Comparison of ENCODE assay signal across 13 mouse cellular contexts in genomic region chr4:102495474-102495873, GRCm38 (mm10).
DNase-seq lines count a peak whose midpoint lies in the region; ATAC-seq lines count a peak whose summit lies in the region.
"Had no signal": no experiment of that assay in that cellular context is flagged by ENCODE, and none has a peak within 500 bp of the region (broad histone marks: within the 10 kb centered on the region; RNA-seq: fewer than 3 reads in every experiment).

No protein-coding gene starts in this region.

- ATAC-seq in forebrain, embryonic 16.5 days: no peak
- no peak for ATAC-seq in forebrain, embryonic 11.5 days (replicated peaks; ENCODE audit: low FRiP score)
- ATAC-seq in kidney, embryonic 16.5 days (ENCODE audit: low FRiP score, low TSS enrichment): no peak
- no peak for ATAC-seq in midbrain, embryonic 15.5 days (replicated peaks)
- ATAC-seq: CD4-positive, CD25-positive, alpha-beta regulatory T cell, adult 4 months; liver, embryonic 12.5 days had no signal

- no peak overlapping the region for H3K9ac ChIP-seq in forebrain, embryonic 16.5 days (replicated peaks; ENCODE audit: low read depth, low read length)
- no peak overlapping the region for H3K9ac ChIP-seq in forebrain, embryonic 11.5 days (ENCODE audit: low read length)
- no peak overlapping the region for H3K9ac ChIP-seq in kidney, embryonic 16.5 days (replicated peaks; ENCODE audit: low read length)
- no peak overlapping the region for H3K9ac ChIP-seq in midbrain, embryonic 15.5 days
- H3K9ac ChIP-seq: embryonic facial prominence, embryonic 15.5 days; heart, embryonic 13.5 days; liver, embryonic 12.5 days had no signal

- H3K4me1 ChIP-seq in forebrain, embryonic 16.5 days (replicated peaks; ENCODE audit: control insufficient read depth, insufficient read depth, low read length): peaks cover 24% of the 10 kb centered on the region
- no peaks in the 10 kb centered on the region for H3K4me1 ChIP-seq in forebrain, embryonic 11.5 days (replicated peaks; ENCODE audit: control insufficient read depth, insufficient read depth, low read length)
- no peaks in the 10 kb centered on the region; the same call in 1 of the 2 replicates for H3K4me1 ChIP-seq in kidney, embryonic 16.5 days (ENCODE audit: insufficient read depth, low read length)
- H3K4me1 ChIP-seq in midbrain, embryonic 15.5 days: peaks cover 7% of the 10 kb centered on the region; the same call in 1 of the 2 replicates

- no peaks in the 10 kb centered on the region for H3K9me3 ChIP-seq in forebrain, embryonic 16.5 days (ENCODE audit: control insufficient read depth, low read length)
- H3K9me3 ChIP-seq in forebrain, embryonic 11.5 days (ENCODE audit: control insufficient read depth, low read length): no peaks in the 10 kb centered on the region
- H3K9me3 ChIP-seq in kidney, embryonic 16.5 days (ENCODE audit: low read length): no peaks in the 10 kb centered on the region
- no peaks in the 10 kb centered on the region for H3K9me3 ChIP-seq in midbrain, embryonic 15.5 days
- H3K9me3 ChIP-seq: embryonic facial prominence, embryonic 15.5 days; heart, embryonic 13.5 days; liver, embryonic 12.5 days had no signal

- intact Hi-C loops in heart, postnatal 10 days (cut with DNase I): loop anchor here (10.0 kb wide), 1 partner anchor 719 kb away; the partner anchor contains the start of gene Slc35d1

- no peaks in the 10 kb centered on the region for H3K27me3 ChIP-seq in forebrain, embryonic 16.5 days (replicated peaks; ENCODE audit: control insufficient read depth, insufficient read depth, low read length)
- no peaks in the 10 kb centered on the region for H3K27me3 ChIP-seq in forebrain, embryonic 11.5 days (ENCODE audit: control insufficient read depth, insufficient read depth, low read length)
- no peaks in the 10 kb centered on the region for H3K27me3 ChIP-seq in kidney, embryonic 16.5 days (ENCODE audit: insufficient read depth, low read length)
- no peaks in the 10 kb centered on the region for H3K27me3 ChIP-seq in midbrain, embryonic 15.5 days (replicated peaks)
- H3K27me3 ChIP-seq: embryonic facial prominence, embryonic 15.5 days; heart, embryonic 13.5 days; liver, embryonic 12.5 days had no signal

- no peaks in the 10 kb centered on the region for H3K36me3 ChIP-seq in forebrain, embryonic 16.5 days (ENCODE audit: control insufficient read depth, insufficient read depth)
- H3K36me3 ChIP-seq in forebrain, embryonic 11.5 days (ENCODE audit: control insufficient read depth, insufficient read depth, low read length): no peaks in the 10 kb centered on the region
- no peaks in the 10 kb centered on the region for H3K36me3 ChIP-seq in kidney, embryonic 16.5 days (ENCODE audit: insufficient read depth, low read length)
- H3K36me3 ChIP-seq in midbrain, embryonic 15.5 days (replicated peaks): no peaks in the 10 kb centered on the region
- H3K36me3 ChIP-seq: embryonic facial prominence, embryonic 15.5 days; liver, embryonic 12.5 days had no signal

- no peak for DNase-seq in forebrain, embryonic 11.5 days (ENCODE audit: low spot score)
- peak; percentile 31 to 43 for DNase-seq in kidney, postnatal 25 days
- DNase-seq in brain, adult 2 months (ENCODE audit: low read depth, low spot score): peak; percentile 74
- peak; percentile 65 to 73 for DNase-seq in heart, postnatal 10 days
- no peak for DNase-seq in thymus, postnatal 10 days (ENCODE audit: low spot score in 2 of 2)
- DNase-seq: cerebellum, adult 9-11 months had no signal

- no peak overlapping the region for H3K4me2 ChIP-seq in forebrain, embryonic 16.5 days (ENCODE audit: low read length)
- H3K4me2 ChIP-seq in forebrain, embryonic 11.5 days (ENCODE audit: low read depth, low read length, severe bottlenecking): no peak overlapping the region
- H3K4me2 ChIP-seq in kidney, embryonic 16.5 days (replicated peaks; ENCODE audit: low read depth, low read length): no peak overlapping the region
- H3K4me2 ChIP-seq in midbrain, embryonic 15.5 days: no peak overlapping the region
- H3K4me2 ChIP-seq: embryonic facial prominence, embryonic 15.5 days; heart, embryonic 13.5 days; liver, embryonic 12.5 days had no signal

- peak overlapping the region; percentile 33 for H3K27ac ChIP-seq in forebrain, embryonic 16.5 days (ENCODE audit: low read length)
- no peak overlapping the region for H3K27ac ChIP-seq in forebrain, embryonic 11.5 days (ENCODE audit: low read depth, low read length)
- H3K27ac ChIP-seq in kidney, embryonic 16.5 days (ENCODE audit: low read length): no peak overlapping the region
- H3K27ac ChIP-seq in midbrain, embryonic 15.5 days: no peak overlapping the region
- H3K27ac ChIP-seq: heart, embryonic 13.5 days; liver, embryonic 12.5 days had no signal

- no peak overlapping the region for H3K4me3 ChIP-seq in forebrain, embryonic 16.5 days (replicated peaks; ENCODE audit: low read length)
- no peak overlapping the region for H3K4me3 ChIP-seq in forebrain, embryonic 11.5 days (ENCODE audit: low read depth, low read length)
- no peak overlapping the region for H3K4me3 ChIP-seq in kidney, embryonic 16.5 days (ENCODE audit: low read length)
- no peak overlapping the region for H3K4me3 ChIP-seq in midbrain, embryonic 15.5 days
- H3K4me3 ChIP-seq: embryonic facial prominence, embryonic 15.5 days; heart, embryonic 13.5 days; liver, embryonic 12.5 days had no signal

- 56% methylated on average over 5 of the region's 5 CpGs for WGBS in forebrain, embryonic 16.5 days
- 85% methylated on average over 5 of the region's 5 CpGs for WGBS in forebrain, embryonic 11.5 days
- WGBS in kidney, embryonic 16.5 days: 61% methylated on average over 5 of the region's 5 CpGs
- 88% methylated on average over 5 of the region's 5 CpGs for WGBS in midbrain, embryonic 15.5 days

Comparison
In these comparisons a context has a peak if more than half of its experiments do, and no peak if none do; other contexts are left out.
1. DNase-seq: peak in kidney, postnatal 25 days (2 of 2), brain, adult 2 months (single experiment) and heart, postnatal 10 days (2 of 2); none in forebrain, embryonic 11.5 days (single experiment) and thymus, postnatal 10 days (0 of 2).